Mouse (Mus musculus) embryonic facial prominence, embryonic 13.5 days (tissue): ENCODE measurements around the gene Rapgefl1. TPM values are rescaled to one million over a fixed set of nuclear protein-coding genes. Genes with fewer than 3 reads are reported as not detected.

ENCODE experiments used
- ATAC-seq: fragments of 200-750 bp; cut with Nextera tagmentation; 2 replicates; pipeline ENCODE4 v1.8.0; 2017; ENCODE audit warnings: low read depth; ENCODE audit not compliant: insufficient number of reproducible peaks, insufficient read depth, low FRiP score, low TSS enrichment
- H3K27ac ChIP-seq: fragments of 300-500 bp; sonication (generic); 2 replicates; pipeline ENCODE4 v1.5.1; 2015; ENCODE audit warnings: moderate library complexity, mild to moderate bottlenecking, inconsistent platforms
- H3K27me3 ChIP-seq: fragments of 300-500 bp; sonication (generic); 2 replicates; pipeline ENCODE4 v1.6.1; 2015; ENCODE audit warnings: mild to moderate bottlenecking, inconsistent platforms
- H3K36me3 ChIP-seq: fragments of 300-500 bp; sonication (generic); 2 replicates; pipeline ENCODE4 v1.6.1; 2015; ENCODE audit warnings: mild to moderate bottlenecking, inconsistent platforms
- H3K4me1 ChIP-seq: fragments of 300-500 bp; sonication (generic); 2 replicates; pipeline ENCODE4 v1.6.1; 2015; ENCODE audit warnings: inconsistent platforms
- H3K4me2 ChIP-seq: fragments of 300-500 bp; sonication (generic); 2 replicates; pipeline ENCODE4 v1.6.1; 2015; ENCODE audit warnings: moderate library complexity, mild to moderate bottlenecking, inconsistent platforms
- H3K4me3 ChIP-seq: fragments of 300-500 bp; sonication (generic); 2 replicates; pipeline ENCODE4 v1.5.1; 2015; ENCODE audit warnings: mild to moderate bottlenecking, inconsistent platforms
- H3K9ac ChIP-seq: fragments of 300-500 bp; sonication (generic); 2 replicates; pipeline ENCODE4 v1.6.1; 2015; ENCODE audit warnings: mild to moderate bottlenecking, inconsistent platforms
- H3K9me3 ChIP-seq: fragments of 300-500 bp; sonication (generic); 2 replicates; pipeline ENCODE4 v1.6.1; 2016; ENCODE audit warnings: inconsistent platforms
- WGBS: fragments of 180-500 bp; shearing (Covaris S2); methylation state at CpG from one replicate; pipeline ENCODE4 v1.1.7; 2015; ENCODE audit warnings: mixed read lengths; 5-methylcytosine and 5-hydroxymethylcytosine counted together
- polyA plus RNA-seq: library from polyadenylated mRNA; unstranded; fragments of >200 nt; fragmentation: Nextera tagmentation; extraction: Ambion mirVana; gene quantifications from 2 replicates; pipeline ENCODE4 v1.2.1, GENCODE M21; 2015

Gene Rapgefl1
- 3.9 and 4.7 TPM in 2 replicates for polyA plus RNA-seq

DNA sequence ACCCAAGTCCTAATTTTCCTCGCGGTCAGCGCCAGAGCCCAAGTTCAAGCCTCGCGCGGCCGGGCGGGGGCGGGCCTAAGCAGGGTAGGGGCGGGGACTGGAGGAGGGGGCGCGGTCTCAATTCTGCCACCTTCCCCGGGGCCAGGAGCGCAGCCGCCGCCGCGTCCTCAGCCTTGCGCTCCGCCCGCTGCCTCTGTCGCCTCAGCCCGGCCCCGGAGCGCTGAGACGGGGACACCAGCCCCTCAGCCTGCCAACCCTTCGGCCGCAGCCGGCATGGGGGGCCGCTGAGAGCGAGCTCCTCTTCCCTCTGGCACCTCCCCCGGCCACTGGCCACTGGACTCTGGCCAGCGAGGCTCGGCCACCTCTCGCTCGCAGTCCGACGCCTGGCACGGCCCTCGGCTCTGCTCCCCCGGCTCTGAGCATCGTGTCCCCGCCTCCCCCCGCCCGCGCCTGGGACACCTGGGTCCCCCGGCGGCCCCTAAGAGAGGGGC is at the start of gene Rapgefl1:
Gene Rapgefl1, plus strand, starts transcription at position 135 of the 491 bp plus-strand sequence.
- whole genome bisulfite sequencing, result under 1% methylated on average over 35 of the region's 48 CpGs

DNA sequence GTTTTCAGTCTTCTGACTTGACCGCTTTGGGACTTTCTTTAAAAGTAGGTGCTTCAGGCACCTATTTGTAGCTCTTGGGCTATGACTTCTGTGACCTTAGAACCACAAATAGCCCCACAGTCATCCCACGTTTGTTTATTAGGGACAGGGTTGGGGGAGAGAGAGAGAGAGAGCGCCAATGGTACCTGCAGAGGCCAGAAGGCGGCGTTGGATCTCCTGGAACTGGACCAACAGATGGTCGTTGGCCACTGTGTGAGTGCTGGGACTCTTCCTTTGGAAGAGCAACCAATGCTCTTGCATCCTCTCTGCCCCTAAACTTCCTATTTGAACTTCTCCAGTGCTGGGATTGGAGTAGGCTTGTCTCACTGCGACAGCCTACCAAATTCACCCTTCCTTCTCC is 49.4 kb upstream of the Rapgefl1 start:
- Histone ChIP-seq H3K27ac (peak overlapping the region; percentile 80; the same call in 1 of the 2 replicates), H3K4me2 (peak overlapping the region; percentile 45; the same call in 1 of the 2 replicates), H3K9ac (no peak overlapping the region), H3K4me1 (peaks cover 59% of the 10 kb centered on the region), H3K4me3 (no peak overlapping the region), H3K27me3 (no peaks in the 10 kb centered on the region), H3K9me3 (no peaks in the 10 kb centered on the region), H3K36me3 (no peaks in the 10 kb centered on the region)
- 32% methylated on average over 7 of the region's 7 CpGs for whole genome bisulfite sequencing
- no peak for ATAC-seq

More for the DNA sequence above, at the start of gene Rapgefl1:
- peaks cover 38% of the 10 kb centered on the region for H3K4me1 ChIP-seq
- H3K27ac ChIP-seq, result peak within 1 kb of the TSS; percentile 22; the same call in 1 of the 2 replicates
- H3K4me2 ChIP-seq, result peak within 1 kb of the TSS; percentile 97
- peak within 1 kb of the TSS; percentile 83 for H3K9ac ChIP-seq
- peaks cover 33% of the 10 kb centered on the region for H3K36me3 ChIP-seq
- peaks cover 34% of the 10 kb centered on the region for H3K27me3 ChIP-seq
- ATAC-seq, result peak; percentile 82
- peak within 1 kb of the TSS; percentile 80 for H3K4me3 ChIP-seq
- no peaks in the 10 kb centered on the region for H3K9me3 ChIP-seq

DNA sequence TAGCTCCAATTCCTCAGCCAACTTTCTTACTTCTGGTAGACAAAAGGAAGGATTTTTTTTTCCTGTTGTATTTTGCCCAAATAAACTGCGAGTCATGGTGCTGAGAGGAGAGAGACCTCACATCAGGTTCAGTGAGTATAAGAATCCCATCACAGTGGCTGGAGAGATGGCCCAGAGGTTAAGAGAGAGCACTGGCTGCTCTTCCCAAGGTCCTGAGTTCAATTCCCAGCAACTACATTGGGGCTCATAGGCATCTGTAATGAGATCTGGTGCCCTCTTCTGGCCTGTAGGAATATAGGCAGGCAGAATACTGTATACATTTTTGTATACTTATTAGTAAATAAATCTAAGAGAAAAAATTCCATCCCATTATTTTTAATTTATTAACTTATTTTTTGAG is 48.9 kb upstream of the Rapgefl1 start:
- no peaks in the 10 kb centered on the region for H3K9me3 ChIP-seq
- no peaks in the 10 kb centered on the region for H3K36me3 ChIP-seq
- H3K27ac ChIP-seq, result peak overlapping the region; percentile 80; the same call in 1 of the 2 replicates
- no peak for ATAC-seq
- no peak overlapping the region for H3K4me3 ChIP-seq
- H3K4me2 ChIP-seq, result no peak overlapping the region
- peaks cover 55% of the 10 kb centered on the region for H3K4me1 ChIP-seq
- no peaks in the 10 kb centered on the region for H3K27me3 ChIP-seq
- 85% methylated on average over 1 of the region's 1 CpGs for WGBS
- H3K9ac ChIP-seq, result no peak overlapping the region

DNA sequence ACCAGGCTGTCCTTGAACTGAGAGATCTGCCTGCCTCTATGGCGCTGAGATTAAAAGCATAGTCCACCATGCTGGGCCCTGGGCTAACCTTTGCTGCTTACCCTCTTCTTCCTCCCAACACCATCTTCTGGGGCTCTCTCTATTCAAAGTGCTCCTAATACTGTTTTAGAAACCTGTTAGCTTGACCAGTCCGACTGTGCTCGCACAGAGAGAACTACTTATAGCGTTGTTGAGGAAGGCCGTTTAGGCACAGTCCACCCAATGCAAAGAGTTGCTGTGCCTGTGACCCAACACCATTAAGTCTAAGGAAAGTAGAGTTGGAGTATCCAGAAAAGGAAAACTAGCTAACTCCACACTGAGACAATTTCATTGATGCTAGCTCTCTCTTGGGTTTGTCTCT is 48.4 kb upstream of the Rapgefl1 start:
- Histone ChIP-seq H3K27me3 (no peaks in the 10 kb centered on the region), H3K4me1 (peaks cover 50% of the 10 kb centered on the region), H3K9me3 (no peaks in the 10 kb centered on the region), H3K9ac (no peak overlapping the region), H3K4me3 (peak overlapping the region; percentile 52), H3K4me2 (peak overlapping the region; percentile 92), H3K36me3 (no peaks in the 10 kb centered on the region), H3K27ac (peak overlapping the region; percentile 73; the same call in 1 of the 2 replicates)
- no peak for ATAC-seq
- WGBS, result 92% methylated on average over 5 of the region's 5 CpGs

DNA sequence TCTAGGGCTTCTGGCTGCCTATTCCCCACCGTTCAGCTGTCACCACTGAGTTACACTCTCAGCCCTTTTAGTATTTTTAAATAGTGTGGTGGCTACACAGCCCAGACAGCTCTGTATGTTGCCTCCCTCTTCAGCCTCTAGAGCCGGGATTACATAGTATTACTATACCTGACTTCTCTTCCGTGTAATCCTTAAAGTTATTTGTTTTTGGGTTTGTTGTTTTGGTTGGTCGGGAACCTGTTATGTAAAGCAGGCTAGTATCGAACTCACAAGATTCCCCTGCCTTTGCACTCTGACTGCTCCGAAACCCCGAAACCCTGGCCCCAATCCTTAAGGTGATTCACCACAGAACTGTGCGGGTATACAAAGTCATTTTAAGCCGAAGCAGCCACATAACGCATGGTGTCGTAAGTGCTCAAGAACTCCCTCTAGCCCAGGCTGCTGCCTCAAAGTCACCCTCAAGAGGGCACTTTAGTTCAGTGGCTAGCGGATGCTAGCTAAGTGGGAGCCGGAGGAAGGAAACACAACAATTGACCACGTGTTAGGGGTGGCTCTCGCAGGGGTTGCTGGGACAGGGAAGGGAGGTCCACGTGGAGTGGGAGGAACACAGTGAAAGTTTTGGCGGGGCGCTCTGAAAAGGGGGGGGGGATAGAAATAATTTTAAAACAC is 47.9 kb upstream of the Rapgefl1 start:
- Histone ChIP-seq H3K4me1 (peaks cover 50% of the 10 kb centered on the region), H3K9me3 (no peaks in the 10 kb centered on the region), H3K27me3 (no peaks in the 10 kb centered on the region), H3K4me3 (peak overlapping the region; percentile 52), H3K9ac (peak overlapping the region; percentile 77), H3K27ac (peak overlapping the region; percentile 79), H3K36me3 (no peaks in the 10 kb centered on the region), H3K4me2 (peak overlapping the region; percentile 92)
- 11% methylated on average over 18 of the region's 18 CpGs for WGBS
- ATAC-seq, result peak; percentile 82

DNA sequence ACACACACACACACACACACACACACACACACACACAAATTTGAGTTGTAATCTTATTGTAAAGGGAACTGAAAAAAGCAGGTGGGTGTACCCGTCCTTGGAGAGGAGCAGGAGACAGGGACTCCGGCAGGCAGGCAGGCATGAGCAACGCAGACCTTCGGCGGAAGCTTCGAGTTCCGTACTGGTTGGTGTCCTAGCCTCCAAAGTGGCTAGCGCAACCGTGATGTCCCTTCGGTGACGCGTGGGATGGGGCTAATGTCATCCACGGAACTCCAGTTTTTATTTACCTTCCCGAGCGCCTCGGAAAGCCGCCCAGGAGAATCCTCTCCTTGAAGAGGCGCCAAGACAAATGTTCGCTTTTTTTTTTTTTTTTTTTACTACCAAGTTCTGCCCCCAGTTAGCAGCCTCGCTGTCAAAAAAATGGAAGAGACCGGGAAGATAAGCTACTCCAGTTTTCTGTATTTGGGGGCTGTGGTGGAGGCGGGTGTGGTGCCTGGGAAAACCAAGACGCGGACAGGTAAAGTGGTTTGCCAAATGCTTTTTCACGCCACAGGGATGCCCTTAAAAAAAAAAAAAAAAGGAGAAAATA is 47.3 kb upstream of the Rapgefl1 start:
- Histone ChIP-seq H3K4me3 (peak overlapping the region; percentile 52), H3K36me3 (no peaks in the 10 kb centered on the region), H3K9me3 (no peaks in the 10 kb centered on the region), H3K4me1 (peaks cover 50% of the 10 kb centered on the region), H3K4me2 (peak overlapping the region; percentile 92), H3K9ac (peak overlapping the region; percentile 77), H3K27ac (peak overlapping the region; percentile 79), H3K27me3 (no peaks in the 10 kb centered on the region)
- no peak; the same call in 1 of the 2 replicates for ATAC-seq
- under 1% methylated on average over 25 of the region's 25 CpGs for WGBS

DNA sequence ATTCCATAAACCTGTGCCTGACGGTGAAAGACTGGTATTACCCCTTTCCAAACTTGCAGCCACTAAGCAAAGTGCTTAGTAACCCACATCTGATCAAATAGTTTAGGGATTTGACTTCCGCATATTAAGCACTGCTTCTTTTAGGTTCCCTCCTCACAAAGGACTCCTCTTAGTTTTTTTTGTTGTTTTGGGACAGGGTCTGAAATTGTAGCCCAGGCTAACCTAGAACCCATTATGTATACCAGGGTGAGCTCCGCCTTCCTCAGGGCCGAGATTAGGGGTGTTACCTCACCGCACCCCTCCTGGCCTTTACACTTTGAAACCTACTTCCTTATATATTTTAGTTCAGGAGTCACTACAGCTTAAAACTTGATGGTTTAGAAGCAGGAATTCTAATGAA is 46.8 kb upstream of the Rapgefl1 start:
- H3K9me3 ChIP-seq, result no peaks in the 10 kb centered on the region
- no peak for ATAC-seq
- 33% methylated on average over 5 of the region's 5 CpGs for WGBS
- H3K27me3 ChIP-seq, result no peaks in the 10 kb centered on the region
- H3K4me1 ChIP-seq, result peaks cover 47% of the 10 kb centered on the region
- H3K4me3 ChIP-seq, result peak overlapping the region; percentile 52
- peak overlapping the region; percentile 92 for H3K4me2 ChIP-seq
- no peak overlapping the region for H3K27ac ChIP-seq
- H3K9ac ChIP-seq, result peak overlapping the region; percentile 77
- H3K36me3 ChIP-seq, result no peaks in the 10 kb centered on the region

DNA sequence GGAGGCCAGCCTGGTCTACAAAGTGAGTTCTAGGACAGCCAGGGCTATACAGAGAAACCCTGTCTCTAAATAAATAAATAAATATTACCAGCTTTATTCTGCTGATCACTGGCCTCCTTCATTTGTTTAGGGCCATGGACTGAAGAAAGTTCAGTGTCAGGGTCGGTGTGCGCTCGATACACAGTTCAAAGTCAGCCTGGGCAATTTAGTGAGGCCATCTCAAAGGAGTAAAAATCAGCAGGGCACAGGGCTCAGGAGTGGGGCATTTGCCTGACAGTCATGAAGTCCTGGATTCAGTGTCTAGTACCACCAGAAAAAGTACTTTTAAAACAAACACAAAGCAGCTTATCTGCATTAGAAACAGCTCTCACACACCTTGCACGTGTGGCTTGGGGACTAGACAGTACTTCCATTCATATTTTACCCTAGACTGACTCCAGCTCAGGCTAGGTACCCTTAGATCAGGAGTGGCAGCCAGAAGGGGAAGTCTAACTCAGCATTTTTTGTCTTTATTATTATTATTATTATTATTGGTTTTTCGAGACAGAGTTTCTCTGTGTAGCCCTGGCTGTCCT is 45.9 kb upstream of the Rapgefl1 start:
- WGBS, result 87% methylated on average over 5 of the region's 5 CpGs
- H3K4me1 ChIP-seq, result peaks cover 39% of the 10 kb centered on the region
- no peak for ATAC-seq

DNA sequence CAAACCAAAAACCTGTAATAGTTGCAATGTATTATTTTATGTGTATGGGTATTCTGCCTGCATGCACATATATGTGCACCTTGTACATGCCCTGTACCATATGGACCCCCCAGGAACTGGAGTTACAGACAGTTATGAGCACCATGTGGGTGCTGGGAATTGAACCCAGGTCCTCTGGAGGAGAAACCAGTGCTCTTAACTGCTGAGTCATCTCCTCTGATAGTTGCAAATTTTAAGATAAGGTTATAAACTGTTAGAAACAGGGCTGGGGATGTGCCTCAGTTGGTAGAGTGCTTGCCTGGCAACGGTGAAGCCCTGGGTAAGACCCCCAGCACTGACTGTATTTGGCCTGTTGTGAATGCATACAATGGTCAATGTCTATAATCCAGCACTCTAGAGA is 45.1 kb upstream of the Rapgefl1 start:
- no peak overlapping the region for H3K9ac ChIP-seq
- H3K4me1 ChIP-seq, result peaks cover 31% of the 10 kb centered on the region
- ATAC-seq, result no peak
- no peak overlapping the region for H3K4me2 ChIP-seq
- H3K27ac ChIP-seq, result no peak overlapping the region
- H3K36me3 ChIP-seq, result no peaks in the 10 kb centered on the region
- H3K27me3 ChIP-seq, result no peaks in the 10 kb centered on the region
- H3K9me3 ChIP-seq, result no peaks in the 10 kb centered on the region
- H3K4me3 ChIP-seq, result no peak overlapping the region
- 76% methylated on average over 1 of the region's 1 CpGs for WGBS

More for the DNA sequence above, 45.9 kb upstream of the Rapgefl1 start:
- Histone ChIP-seq H3K4me3 (no peak overlapping the region), H3K9ac (no peak overlapping the region), H3K27ac (no peak overlapping the region), H3K27me3 (no peaks in the 10 kb centered on the region), H3K4me2 (no peak overlapping the region), H3K36me3 (no peaks in the 10 kb centered on the region), H3K9me3 (no peaks in the 10 kb centered on the region)

DNA sequence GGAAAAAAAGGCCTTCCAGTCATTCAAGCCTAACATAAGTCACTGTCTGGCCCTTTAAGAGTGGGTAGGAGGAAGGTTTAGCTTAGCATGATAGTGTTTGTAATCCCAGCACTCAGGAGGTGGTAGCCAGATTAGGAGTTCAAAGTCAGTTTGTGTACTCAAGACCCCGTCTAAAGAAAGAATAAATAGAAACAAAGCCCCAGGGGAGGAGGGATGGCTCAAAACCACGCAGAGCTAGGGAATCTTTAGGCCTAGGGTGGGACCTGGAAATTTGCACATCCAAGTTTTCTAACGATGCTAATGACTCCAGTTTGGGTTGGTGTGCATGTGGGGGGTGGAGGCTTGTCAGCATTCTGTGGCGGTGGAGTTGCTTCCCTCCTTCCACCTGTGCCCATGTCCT is 44.5 kb upstream of the Rapgefl1 start:
- Histone ChIP-seq H3K4me1 (peaks cover 25% of the 10 kb centered on the region), H3K9me3 (no peaks in the 10 kb centered on the region), H3K4me2 (no peak overlapping the region), H3K4me3 (no peak overlapping the region), H3K27ac (peak overlapping the region; percentile 39; the same call in 1 of the 2 replicates), H3K27me3 (no peaks in the 10 kb centered on the region), H3K36me3 (no peaks in the 10 kb centered on the region), H3K9ac (no peak overlapping the region)
- ATAC-seq, result no peak
- WGBS, result 13% methylated on average over 4 of the region's 4 CpGs

DNA sequence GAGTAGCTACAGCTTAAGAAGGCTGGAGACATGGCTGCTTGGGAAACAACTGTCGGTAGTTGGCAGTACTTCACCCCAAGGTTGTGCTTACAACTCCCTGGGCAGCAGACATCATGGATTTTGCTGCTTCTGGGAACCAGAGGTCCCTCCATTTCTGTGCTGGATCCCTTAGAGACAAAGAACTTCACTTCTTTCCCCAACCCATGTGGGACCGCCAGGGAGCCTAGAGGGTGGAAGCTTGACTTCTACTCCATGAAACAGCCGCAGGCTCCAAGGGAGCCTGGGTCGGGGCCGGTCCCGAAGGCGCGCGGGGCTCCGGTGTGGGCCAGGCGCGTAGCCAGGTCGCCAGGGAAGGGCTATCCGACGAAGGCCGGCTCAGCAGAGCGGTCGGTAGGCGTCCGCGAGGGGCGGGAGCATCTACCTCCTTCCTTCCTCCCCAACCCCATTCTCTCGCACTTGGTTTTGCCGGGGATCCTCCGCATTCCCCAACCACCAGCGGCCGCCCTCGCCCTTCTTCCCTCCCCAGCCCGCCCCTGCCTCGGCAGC is 42.0 kb upstream of the Rapgefl1 start:
- Histone ChIP-seq H3K4me1 (peaks cover 33% of the 10 kb centered on the region), H3K4me2 (peak overlapping the region; percentile 74), H3K4me3 (peak overlapping the region; percentile 100), H3K27ac (peak overlapping the region; percentile 100), H3K27me3 (no peaks in the 10 kb centered on the region), H3K36me3 (peaks cover 17% of the 10 kb centered on the region), H3K9me3 (no peaks in the 10 kb centered on the region), H3K9ac (peak overlapping the region; percentile 100)
- ATAC-seq, result peak; percentile 49
- under 1% methylated on average over 29 of the region's 30 CpGs for WGBS
